Mouse (Mus musculus): ENCODE measurements around the gene Brca1.

The Brca1 gene

GRCm38 (mm10) chr11:101471926-101472325, 79.8 kb downstream of the Brca1 start:
- peak in 1 of 2 experiments; percentile 21 for DNase-seq (ENCODE audit: inconsistent age in 2 of 2, low spot score in 1 of 2)

- DNase-seq (ENCODE audit: inconsistent age in 2 of 2, low spot score in 1 of 2) = no peak
Measured at GRCm38 (mm10) chr11:101470206-101470605, 81.5 kb downstream of the Brca1 start.

GRCm38 (mm10) chr11:101469155-101469554, 82.6 kb downstream of the Brca1 start:
- DNase-seq (ENCODE audit: inconsistent age in 2 of 2, low spot score in 1 of 2) = peak in 1 of 2 experiments; percentile 25

GRCm38 (mm10) chr11:101468731-101469130, 83.0 kb downstream of the Brca1 start:
- peak in 1 of 2 experiments; percentile 35 for DNase-seq (ENCODE audit: inconsistent age in 2 of 2, low spot score in 1 of 2)

- DNase-seq (ENCODE audit: inconsistent age in 2 of 2, low spot score in 1 of 2) = no peak
Measured at GRCm38 (mm10) chr11:101468263-101468688, 83.5 kb downstream of the Brca1 start.

GRCm38 (mm10) chr11:101467477-101468262, 84.1 kb downstream of the Brca1 start:
- DNase-seq (ENCODE audit: inconsistent age in 2 of 2, low spot score in 1 of 2) = peak; percentile 82 to 93

GRCm38 (mm10) chr11:101466552-101466950, 85.2 kb downstream of the Brca1 start:
- peak; percentile 35 to 48 for DNase-seq (ENCODE audit: inconsistent age in 2 of 2, low spot score in 1 of 2)

- DNase-seq (ENCODE audit: inconsistent age in 2 of 2, low spot score in 1 of 2) = peak; percentile 82 to 92
Measured at GRCm38 (mm10) chr11:101465869-101466551, 85.7 kb downstream of the Brca1 start, which contains the start of gene Vat1. TSS of gene Vat1 (minus strand) at chr11:101466230.

- DNase-seq (ENCODE audit: inconsistent age in 2 of 2, low spot score in 1 of 2) = peak; percentile 86 to 93
Measured at GRCm38 (mm10) chr11:101465101-101465868, 86.5 kb downstream of the Brca1 start.

- peak; percentile 67 to 83 for DNase-seq (ENCODE audit: inconsistent age in 2 of 2, low spot score in 1 of 2)
Measured at GRCm38 (mm10) chr11:101464211-101465100, 87.3 kb downstream of the Brca1 start, which contains the start of gene Rnd2. TSS of gene Rnd2 (plus strand) at chr11:101464999.

GRCm38 (mm10) chr11:101462583-101463440, 88.9 kb downstream of the Brca1 start:
- peak; percentile 38 to 70 for DNase-seq (ENCODE audit: inconsistent age in 2 of 2, low spot score in 1 of 2)

GRCm38 (mm10) chr11:101462141-101462540, 89.6 kb downstream of the Brca1 start:
- peak in 1 of 2 experiments; percentile 40 for DNase-seq (ENCODE audit: inconsistent age in 2 of 2, low spot score in 1 of 2)

- DNase-seq (ENCODE audit: inconsistent age in 2 of 2, low spot score in 1 of 2) = no peak
Measured at GRCm38 (mm10) chr11:101460321-101460720, 91.4 kb downstream of the Brca1 start.

- peak; percentile 43 to 52 for DNase-seq (ENCODE audit: inconsistent age in 2 of 2, low spot score in 1 of 2)
Measured at GRCm38 (mm10) chr11:101459716-101460115, 92.0 kb downstream of the Brca1 start.

GRCm38 (mm10) chr11:101458217-101458616, 93.5 kb downstream of the Brca1 start:
- DNase-seq (ENCODE audit: inconsistent age in 2 of 2, low spot score in 1 of 2) = peak in 1 of 2 experiments; percentile 29

GRCm38 (mm10) chr11:101457631-101458030, 94.1 kb downstream of the Brca1 start:
- no peak for DNase-seq (ENCODE audit: inconsistent age in 2 of 2, low spot score in 1 of 2)

- no peak for DNase-seq (ENCODE audit: inconsistent age in 2 of 2, low spot score in 1 of 2)
Measured at GRCm38 (mm10) chr11:101455627-101456026, 96.1 kb downstream of the Brca1 start.

- no peak for DNase-seq (ENCODE audit: inconsistent age in 2 of 2, low spot score in 1 of 2)
Measured at GRCm38 (mm10) chr11:101454702-101455101, 97.1 kb downstream of the Brca1 start.

- no peak for DNase-seq (ENCODE audit: inconsistent age in 2 of 2, low spot score in 1 of 2)
Measured at GRCm38 (mm10) chr11:101452093-101452774, 99.5 kb downstream of the Brca1 start.
